Mouse (Mus musculus): ENCODE data around the gene Akap13.
"Not testable (repeated sequence)": the region's sequence is repeated elsewhere in the genome, so short reads cannot be mapped to it uniquely, and the experiment has no call there.

Akap13 gene

DNA sequence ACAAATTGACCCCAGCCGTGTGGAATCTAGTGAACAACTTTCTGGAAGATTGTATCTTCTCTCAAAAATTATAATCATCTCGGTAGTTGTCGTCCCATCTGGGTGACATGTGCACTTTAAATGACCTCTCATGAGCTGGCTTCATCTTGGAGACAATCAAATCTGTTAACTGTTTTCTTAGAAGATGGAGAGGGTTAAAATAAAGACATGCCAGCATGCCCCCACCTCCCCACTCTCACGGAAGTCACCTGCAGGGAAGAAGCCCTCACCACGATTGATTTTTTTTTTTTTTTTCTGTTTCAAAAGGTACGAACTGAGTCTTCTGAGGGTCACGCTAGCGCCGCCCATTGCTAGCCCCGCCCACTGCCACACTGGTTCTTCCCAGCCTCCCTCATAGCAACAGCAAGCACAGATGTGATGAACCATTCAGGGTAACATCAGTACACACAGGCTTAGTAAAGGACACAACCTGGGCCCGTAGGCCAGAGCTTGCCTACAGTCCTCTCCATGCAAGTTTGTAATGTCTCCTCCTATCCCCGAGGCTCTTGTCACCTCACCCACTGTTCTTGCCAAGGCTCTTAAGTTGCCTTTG lies 298.0 kb downstream of the Akap13 start:
- DNase-seq (ENCODE audit: low read depth in 2 of 2, low spot score in 2 of 2): no peak

DNA sequence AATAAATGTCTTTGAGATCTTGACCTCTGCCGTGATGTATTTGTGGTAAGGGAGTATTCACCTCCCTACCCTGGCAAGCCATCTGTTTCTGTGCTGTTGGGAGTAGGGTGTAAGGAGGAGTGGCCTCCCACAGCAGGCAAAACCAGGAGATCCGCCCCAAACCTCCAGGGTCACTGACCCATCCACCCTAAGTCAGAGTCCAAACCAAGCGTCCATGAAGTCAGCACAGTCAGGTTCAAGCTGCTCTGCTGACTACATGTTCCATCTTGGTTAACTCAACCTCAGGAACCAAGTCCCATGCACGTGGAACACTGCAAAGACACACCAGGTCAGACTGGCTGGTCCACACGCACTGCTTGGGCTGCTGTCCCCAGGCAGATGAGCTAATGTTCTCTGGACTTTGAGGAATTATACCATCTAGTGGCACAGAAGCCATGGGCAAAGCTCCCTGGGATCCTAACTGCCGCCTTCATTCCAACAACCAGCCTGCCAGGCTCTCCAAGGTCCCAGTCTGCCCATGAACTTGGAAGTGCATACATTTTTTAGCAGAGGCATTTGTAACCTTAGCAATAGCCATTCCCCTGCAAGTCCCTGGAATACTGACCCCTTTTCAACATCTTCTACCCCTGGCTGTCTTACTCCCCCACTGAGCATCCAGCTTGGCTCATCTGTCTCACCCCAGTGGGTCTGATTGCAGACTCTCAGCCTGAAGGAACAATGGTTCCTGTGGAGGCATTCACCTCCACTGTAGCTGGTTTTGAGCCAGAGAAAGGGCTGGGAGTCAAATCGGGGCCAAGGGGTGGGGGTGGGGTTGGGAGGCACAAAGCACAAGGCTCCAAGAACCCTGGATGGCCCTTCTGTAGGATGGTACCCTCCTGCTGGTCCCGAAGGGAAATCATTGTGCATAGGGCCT lies 299.5 kb downstream of the Akap13 start:
- no peak for DNase-seq (ENCODE audit: low read depth in 2 of 2, low spot score in 2 of 2)

DNA sequence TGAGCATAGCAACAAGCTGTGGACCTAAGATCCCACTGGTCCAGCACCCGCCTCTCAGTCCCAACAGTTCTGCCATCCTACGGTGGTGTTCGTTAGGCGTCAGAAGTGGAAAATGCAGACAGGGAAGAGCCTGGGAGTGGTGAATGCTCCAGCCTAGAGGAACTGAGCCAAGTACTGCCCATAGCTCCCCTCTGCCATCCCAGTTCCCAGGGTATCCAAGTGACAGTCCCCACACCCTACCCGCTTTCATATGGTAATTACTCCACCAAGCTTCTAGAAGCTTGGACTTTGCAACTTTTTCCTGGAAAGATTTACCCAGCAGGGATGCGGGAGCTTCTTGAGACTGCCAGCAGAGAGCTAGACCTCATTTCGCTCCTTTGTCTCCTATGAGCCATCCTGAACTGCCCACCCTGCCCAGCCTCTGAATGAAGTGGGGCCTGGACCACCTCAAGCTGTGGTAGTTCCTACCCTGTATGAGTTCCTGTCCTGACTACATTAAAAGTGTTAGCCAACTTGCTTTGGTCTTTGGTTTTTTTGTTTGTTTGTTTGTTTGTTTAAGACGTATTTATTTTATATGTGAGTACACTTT lies 300.6 kb downstream of the Akap13 start:
- no peak for DNase-seq (ENCODE audit: low read depth in 2 of 2, low spot score in 2 of 2)

DNA sequence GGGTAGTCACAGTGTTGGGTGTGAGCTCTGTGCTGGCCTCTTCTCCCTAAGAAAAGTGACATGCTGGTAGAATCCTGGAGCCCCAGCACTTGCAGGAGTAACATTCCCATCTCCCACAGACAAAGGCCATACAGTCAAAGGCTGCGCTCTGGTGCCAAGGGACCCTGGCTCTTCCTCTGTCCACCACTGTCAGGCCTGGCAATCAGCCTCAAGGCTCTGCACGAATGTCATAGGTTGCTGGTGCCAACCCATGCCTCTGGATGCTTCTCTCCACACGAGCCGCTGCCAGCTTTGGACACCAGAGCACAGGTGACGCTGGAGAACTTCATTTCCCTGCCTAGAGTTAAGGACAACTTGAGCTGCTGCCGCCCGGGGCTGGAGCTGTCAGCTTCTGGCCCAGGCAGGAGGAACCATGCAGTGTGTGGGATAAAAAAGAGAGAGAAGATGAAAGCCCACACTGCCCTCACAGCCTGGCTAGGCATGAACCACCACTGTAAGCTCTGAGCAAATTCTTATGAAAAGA lies 304.7 kb downstream of the Akap13 start:
- DNase-seq (ENCODE audit: low read depth in 2 of 2, low spot score in 2 of 2): no peak

DNA sequence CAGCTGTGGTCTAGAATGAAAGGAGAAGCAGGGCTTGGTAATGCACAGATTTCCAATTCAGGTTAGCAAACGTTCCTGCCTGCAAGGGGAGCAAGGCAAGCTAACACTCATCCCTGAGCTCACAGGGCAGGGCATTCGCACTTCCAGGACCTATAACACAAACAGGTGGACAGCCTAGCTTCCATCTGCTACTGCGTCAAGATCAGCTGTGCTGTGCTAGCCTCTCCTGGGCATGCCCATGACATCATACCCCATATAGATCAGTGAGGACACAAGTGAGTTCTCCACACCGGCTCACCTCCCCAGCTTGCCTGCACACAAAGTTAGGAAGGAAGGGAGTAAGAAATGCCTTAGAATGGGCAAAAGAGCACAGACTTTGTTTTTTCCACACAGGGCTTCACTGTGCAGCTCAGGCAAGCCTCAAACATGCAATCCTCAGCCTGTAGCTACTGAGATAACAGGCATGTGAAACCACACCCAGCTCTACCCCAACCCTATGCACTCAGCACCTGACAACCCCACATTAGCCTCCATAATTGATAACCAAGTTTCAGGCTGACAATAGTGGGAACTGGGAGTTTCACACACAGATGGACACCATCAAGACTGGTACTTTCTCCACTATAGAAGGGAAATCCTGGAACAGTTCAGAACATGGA lies 305.5 kb downstream of the Akap13 start:
- DNase-seq (ENCODE audit: low read depth in 2 of 2, low spot score in 2 of 2): not testable (repeated sequence)

DNA sequence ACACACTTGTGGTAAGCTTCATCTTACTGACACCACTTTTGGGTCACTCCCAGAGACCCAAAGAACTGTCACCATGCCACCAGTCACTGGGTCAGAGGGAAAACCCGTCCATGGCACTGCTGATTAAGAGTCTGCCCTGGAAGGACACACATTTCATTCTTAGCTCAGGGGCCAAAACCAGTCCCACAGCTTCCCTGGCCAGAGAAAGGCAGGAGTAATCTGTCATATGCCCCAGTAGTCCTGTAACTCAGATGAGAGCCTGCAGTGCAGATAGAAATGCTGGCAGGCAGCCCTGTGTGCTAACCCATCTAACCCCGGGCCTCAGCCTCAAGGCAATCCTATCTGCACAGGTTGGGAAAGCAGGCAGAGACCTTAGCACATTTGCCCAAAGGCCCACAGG lies 306.9 kb downstream of the Akap13 start:
- not testable (repeated sequence) for DNase-seq (ENCODE audit: low read depth in 2 of 2, low spot score in 2 of 2)

DNA sequence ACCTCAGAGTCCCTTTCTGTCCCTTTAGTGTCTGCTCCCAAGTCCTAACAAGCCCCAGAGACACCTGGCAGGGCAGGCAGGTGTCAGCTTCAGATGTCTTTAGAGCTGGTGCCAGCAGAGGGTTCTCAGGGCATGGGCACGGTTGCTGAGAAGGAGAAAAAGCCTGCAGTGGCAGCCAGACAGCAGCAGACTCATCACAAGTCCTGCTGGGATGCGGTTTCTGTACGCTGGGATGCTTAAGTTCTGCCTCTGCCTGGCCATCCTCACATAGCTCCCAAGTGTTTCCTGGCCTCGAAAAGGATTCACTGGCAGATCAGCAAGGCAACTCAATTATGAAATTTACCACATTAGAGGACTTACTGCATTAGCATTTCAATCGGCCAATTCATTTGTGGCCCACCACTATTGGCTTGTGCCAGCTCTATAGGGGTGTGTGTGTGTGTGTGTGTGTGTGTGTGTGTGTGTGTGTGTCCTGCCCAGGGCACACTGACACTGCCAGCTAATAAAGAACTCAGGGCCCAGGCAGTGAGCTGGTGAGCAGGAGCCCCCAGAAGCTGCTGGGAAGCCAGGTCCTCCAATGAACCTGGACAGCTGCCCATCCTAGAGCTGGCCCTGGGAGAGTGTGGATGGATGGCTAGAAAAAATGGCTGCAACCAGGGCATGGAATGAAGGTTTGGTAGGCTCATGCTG lies 311.9 kb downstream of the Akap13 start:
- not testable (repeated sequence) for DNase-seq (ENCODE audit: low read depth in 2 of 2, low spot score in 2 of 2)

DNA sequence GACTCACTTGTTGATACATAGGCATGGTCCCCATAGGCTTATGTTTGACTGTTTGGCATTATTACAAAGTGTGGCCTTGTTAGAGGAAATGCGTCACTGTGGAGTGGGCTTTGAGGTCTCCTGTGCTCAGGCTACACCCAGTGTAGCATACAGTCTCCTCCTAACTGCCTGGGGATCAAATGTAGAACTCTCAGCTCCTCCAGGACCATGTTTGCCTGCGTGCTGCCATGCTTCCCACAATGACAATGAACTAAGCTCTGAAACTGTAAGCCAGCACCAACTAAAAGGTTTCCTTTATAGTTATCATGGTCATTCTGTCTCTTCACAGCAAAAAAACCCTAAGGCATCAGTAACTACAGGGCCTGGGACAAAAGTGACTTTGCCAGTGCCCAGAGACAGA lies 312.8 kb downstream of the Akap13 start:
- DNase-seq (ENCODE audit: low read depth in 2 of 2, low spot score in 2 of 2): no peak

DNA sequence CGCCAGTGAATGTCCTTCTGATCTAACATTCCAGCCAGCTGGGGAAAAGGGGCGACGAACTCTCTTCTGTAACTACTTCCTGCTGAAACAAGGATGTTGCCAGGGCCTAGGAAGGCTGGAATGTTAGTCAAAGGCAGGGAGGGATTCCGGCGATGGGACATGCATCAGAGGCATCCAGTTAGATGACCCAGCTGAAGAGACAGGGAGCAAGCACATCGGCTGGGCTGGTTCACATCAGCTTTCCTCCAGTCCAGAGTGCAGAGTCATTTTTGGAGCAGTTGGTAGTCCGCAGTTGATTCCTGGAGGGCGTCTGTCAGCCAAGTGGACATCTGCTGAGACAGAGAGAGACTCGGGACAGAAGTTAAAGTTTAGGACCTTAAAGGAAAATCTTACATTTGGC lies 314.6 kb downstream of the Akap13 start:
- no peak for DNase-seq (ENCODE audit: low read depth in 2 of 2, low spot score in 2 of 2)

DNA sequence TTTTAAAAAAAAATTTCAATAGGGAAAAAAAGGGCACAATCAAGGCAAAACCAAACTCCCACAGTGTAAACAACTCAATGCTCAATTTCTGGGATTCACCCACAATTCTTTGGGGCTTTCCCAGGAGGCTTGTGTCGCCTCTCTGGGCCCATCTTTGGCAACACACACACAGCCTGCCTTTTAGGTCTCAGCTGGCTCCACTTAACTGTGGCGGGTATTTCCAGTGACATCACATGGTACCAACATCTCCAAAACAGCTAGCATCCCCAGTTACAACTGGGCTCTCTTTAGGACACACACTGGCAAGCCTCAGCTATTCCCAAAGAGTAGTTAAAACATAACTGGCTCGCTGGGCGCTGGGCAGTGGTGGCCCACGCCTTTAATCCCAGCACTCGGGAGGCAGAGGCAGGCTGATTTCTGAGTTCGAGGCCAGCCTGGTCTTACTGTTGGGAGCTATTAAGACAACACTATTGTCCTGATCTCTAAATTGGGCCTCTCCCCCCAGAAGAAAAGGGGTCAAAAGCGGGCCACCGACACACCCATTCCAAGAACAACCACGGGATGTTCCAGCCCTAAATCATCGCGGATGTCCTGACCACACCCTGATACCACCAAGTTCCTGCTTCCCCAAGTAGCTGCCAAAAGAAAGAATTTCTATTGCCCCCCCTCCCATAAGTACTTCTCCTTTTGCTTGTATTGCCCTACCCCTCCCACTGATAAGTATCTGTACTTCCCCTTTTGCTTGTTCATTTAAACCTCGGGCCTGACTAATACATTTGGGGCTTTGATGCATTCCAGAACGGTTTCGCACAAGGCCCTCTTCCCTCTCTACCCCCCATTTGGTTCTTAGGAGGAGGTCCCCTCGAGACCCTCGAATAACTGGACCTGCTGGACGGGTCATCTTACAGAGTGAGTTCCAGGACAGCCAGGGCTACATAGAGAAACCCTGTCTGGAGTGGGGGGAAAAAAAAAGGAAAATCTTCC lies 319.1 kb downstream of the Akap13 start:
- DNase-seq (ENCODE audit: low read depth in 2 of 2, low spot score in 2 of 2): not testable (repeated sequence)

DNA sequence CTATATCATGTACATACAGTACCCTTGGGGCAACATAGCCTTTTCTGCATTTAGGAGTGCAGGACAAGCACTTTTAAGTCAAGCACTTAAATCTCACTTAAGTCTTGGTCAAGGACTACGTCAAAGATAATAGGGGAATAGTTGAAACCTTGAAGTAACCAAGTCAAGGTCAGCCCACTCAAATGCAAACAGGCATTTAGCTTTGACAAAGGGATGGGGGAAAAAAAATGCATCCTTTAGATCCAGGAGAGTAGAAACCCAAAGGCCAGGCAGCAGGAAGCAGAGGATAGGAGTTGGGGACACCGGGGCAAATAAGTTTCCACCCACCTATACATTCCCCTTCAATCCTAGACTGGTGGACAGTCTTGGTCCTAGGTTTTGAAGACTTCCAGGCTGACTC lies 322.7 kb downstream of the Akap13 start:
- DNase-seq (ENCODE audit: low read depth in 2 of 2, low spot score in 2 of 2): no peak

DNA sequence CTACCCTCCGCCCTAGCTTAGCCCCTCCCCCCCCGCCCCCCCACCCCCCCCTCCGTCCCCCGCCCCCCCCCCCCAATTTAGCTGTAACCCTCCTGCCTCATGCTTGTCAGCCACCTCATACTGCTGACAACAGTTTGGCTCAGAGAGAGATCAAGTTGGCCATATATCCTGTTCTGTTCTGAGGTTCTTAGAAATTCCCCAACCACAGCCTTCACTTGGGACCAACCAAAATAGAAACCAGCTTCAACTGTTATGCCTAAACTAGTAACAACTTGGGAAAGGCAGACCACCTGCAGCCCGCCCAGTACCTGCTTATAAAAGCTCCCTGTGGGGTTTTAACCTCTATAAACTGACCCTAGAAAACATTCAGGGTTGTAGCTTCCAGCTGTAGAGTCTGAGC lies 325.5 kb downstream of the Akap13 start:
- no peak for DNase-seq (ENCODE audit: low read depth in 2 of 2, low spot score in 2 of 2)

DNA sequence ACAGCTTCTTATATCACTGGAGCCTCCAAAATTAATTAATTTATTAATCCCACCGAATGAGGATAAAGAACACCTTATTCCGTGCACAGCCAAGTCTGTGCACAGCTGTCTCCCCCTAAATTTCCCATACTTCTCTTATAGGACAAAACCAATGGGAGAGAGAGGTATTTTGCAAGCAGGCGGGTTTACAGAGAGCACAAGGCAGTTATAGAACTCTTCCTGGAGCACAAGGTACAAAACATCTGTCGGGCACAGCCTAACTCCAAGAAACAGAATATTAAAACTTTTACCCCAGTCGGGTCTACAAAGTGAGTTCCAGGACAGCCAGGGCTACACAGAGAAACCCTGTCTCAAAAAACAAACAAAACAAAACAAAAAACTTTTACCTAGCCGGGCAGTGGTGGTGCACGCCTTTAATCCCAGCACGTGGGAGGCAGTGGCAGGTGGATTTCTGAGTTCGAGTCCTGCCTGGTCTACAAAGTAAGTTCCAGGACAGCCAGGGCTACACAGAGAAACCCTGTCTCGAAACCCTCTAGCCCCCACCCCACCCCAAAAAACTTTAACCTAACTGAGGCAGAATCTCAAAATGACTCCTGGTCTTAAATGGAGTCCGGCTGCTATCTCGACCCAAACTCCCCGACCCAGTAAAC lies 326.1 kb downstream of the Akap13 start:
- peak in 1 of 2 experiments; percentile 32 for DNase-seq (ENCODE audit: low read depth in 2 of 2, low spot score in 2 of 2)

DNA sequence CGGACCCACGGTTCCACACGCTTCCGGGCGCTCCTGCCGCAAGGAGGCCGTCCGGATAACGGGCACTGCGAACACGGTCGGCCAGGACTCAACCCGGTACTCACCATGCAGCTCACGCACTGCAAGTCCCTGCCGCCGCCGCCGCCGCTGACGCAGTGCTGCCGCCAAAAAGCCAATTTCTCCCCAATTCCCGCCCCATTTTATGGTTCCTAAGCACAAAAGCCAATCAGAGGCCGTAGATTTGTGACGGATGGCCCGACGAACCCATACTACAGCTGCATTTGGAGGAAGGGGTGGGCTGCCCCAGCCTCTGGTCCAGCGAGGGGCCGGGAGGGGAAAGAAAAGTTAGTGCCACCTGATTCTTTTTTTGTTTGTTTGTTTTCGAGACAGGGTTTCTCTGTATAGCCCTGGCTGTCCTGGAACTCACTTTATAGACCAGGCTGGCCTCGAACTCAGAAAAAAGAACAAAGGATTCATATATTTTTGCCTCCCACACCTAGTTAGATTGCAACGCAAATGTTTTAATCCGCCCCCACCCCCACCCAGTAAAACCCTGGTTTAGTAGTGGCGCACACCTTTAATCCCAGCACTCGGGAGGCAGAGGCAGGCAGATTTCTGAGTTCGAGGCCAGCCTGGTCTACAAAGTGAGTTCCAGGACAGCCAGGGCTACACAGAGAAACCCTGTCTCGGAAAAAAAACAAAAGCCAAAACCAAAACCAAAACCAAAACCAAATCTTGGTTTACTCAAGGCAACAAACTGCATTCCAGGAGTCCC lies 326.8 kb downstream of the Akap13 start:
- peak; percentile 77 to 83 for DNase-seq (ENCODE audit: low read depth in 2 of 2, low spot score in 2 of 2)

DNA sequence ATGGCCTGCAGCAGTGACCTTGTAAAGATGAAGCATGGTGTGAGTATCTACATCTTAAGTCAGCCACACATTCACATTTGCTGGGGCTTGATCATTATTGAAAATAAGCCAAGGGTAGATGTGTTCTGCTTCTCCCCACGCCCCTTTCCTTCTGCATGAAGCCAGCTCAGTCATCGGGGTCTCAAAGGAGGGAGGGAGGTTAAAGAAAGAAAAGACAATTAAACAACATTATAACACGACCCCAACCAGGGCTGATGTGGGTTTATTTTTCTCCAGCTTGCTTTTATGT lies 327.3 kb downstream of the Akap13 start:
- no peak for DNase-seq (ENCODE audit: low read depth in 2 of 2, low spot score in 2 of 2)

DNA sequence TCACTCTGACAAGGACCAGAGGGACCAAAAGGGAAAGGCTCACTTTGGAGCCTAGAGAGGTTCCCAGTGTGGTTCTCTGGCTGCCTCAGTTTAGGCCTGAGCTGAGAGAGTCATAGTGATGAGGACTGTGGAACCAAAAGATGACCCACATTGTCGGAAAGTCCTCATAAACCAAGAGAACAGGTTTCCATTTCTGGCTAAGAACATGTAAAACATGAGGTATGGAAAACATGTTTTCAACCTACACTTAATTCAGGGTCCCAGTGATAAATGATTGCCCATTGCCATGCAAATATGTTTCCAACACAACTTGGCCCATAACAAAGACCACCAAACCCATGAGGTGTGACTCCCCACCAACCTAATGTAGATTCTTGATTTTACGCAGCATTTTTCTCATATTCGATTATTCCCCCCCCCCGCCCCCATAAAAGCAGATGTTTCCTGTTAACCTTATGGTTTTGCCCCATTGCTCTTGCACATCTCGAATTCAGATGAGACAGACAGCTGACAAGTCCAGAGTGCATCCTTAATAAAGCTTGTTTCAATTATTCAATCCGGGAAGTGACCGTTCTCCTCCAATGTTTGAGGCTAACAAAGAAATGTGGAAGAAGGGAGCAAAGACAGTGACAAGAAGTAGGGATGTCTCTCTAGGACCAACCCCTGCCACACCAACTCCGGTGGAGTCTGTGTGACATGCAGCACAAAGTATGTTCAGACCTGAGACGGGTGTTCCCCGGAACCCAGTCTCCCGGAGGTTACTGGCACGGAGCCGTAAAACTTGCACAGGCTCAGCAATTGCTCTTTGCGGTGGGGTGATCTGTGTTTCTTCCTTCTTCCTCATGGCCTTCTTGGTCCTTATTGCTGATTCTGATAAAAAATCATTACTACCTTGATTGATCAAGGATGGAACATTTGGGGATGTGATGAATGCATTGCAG lies 330.3 kb downstream of the Akap13 start:
- no peak for DNase-seq (ENCODE audit: low read depth in 2 of 2, low spot score in 2 of 2)

DNA sequence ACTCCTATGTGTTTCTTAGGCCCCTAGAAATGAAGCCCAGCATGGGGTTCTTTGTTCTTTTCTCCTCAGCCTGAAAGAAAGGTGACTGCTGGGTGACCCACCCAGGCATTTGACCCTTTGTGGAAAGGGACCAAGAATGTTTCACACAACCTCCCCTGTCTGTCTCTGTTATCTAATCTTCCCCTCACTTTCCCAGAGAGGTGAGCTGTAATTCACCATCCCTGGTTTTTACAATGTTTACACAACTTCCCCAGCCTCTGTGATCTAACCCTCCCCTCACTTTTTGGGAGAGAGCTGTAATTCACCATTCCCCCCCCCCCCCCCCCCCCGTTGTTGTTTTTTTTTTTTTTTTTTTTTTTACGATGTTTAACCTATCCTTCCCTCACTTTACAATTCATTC lies 331.5 kb downstream of the Akap13 start:
- DNase-seq (ENCODE audit: low read depth in 2 of 2, low spot score in 2 of 2): no peak

DNA sequence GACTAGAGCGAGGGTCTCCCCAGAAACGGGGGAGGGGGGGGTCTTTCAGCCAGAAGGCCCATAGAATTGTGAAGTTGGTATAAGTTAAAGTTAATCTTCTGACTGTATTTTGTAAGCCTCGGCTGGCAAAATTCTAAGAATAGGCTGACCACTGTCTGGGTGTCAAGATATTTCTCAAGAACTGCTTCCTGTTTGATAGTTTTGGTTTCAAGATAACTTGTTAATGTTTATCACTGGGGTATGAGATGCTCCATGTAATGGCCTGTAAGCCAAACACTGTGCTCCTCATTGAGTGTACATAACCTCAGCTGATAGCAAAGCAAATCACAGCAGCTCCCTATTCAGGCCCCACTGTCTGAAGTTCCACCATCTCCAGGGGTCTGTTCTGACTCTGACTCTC lies 332.0 kb downstream of the Akap13 start:
- DNase-seq (ENCODE audit: low read depth in 2 of 2, low spot score in 2 of 2): no peak

All from CD8-positive naive resting alpha-beta T cell, adult 2 months (primary cell).